Mouse (Mus musculus) olfactory bulb, adult 2 months (tissue): Measurements from ENCODE around the gene Msrb1.

Experiments
- CTCF ChIP-seq: fragments of 200-500 bp; IDR thresholded peaks from 2 replicates; pipeline ENCODE4 v1.5.1; 2012; ENCODE audit warnings: low read depth, mild to moderate bottlenecking, low read length, moderate library complexity; ENCODE audit not compliant: insufficient read depth
- POLR2A ChIP-seq: fragments of 200-500 bp; IDR thresholded peaks from 2 replicates; pipeline ENCODE4 v1.6.1; 2012; ENCODE audit warnings: mild to moderate bottlenecking, low read depth, low read length, moderate library complexity; ENCODE audit not compliant: insufficient read depth

DNA sequence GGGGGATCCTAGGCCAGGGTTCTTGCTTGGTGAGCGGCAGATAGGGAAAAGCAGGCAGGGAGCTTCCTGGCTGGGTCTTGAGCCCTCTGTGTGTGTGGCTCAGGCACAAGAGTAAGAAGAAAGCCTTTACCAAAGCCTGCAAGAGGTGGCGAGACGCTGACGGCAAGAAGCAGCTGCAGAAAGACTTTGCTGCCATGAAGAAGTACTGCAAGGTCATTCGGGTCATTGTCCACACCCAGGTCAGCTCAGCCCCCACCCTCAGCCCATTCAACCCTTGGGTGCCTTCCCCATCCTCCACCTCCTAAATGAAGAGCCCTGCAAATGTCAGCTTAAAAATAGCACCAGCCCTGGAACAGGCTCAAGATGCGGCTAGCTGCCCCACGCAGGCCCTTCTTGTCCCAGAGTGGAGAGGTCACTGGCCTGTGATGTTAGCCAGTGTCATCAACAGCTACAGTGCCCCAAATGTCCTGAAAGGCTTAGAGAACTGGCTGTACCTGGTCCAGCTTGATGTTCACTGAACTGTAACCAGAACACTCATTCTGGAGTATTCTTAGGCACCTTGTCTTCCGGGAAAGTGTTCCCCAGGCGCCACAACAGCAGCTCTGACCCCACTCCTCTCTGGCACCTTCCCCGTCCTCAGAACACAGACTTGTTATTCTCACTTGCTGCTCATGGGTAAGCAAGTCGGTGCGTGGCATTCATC lies 4.1 kb upstream of the Msrb1 start:
- TF ChIP-seq POLR2A: no peak
- no peak for TF ChIP-seq CTCF
